Mouse (Mus musculus): ENCODE results near the gene Maats1. TPM values are rescaled to one million over a fixed set of nuclear protein-coding genes. Genes with fewer than 3 reads are reported as not detected.

The Maats1 gene
- polyA plus RNA-seq, 1 experiment from 2014 or later, result not detected

DNA sequence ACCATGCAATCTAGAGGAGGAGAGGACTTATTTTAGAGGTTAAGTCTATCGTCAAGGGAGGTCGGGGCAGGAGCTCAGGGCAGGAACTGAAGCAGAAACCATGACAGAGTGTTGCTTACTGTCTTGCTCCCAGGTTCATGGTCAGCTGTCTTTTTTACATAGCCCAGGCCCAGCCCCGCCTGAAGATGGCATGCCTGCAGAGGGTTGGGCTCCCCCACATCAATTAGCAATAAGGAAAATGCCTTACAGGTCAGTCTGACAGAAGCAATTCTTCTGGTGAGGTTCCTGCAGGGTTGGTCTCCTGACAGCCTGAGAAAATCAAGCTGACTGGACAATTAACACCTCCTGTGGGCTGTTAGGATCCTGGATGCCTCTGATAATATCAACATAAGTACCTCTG is 70.3 kb downstream of the Maats1 start:
- no peak for DNase-seq (ENCODE audit: low spot score)
- Histone ChIP-seq H3K27ac (no peak overlapping the region), H3K4me1 (no peaks in the 10 kb centered on the region), H3K4me3 (no peak overlapping the region), H3K27me3 (ENCODE audit: low read depth, poor library complexity, severe bottlenecking) (no peaks in the 10 kb centered on the region), H3K36me3 (no peaks in the 10 kb centered on the region), H3K9me3 (replicated peaks) (no peaks in the 10 kb centered on the region)
- WGBS, result 66% methylated on average over 3 of the region's 3 CpGs

GRCm38 (mm10) chr16:38255927-38256326 is 86.0 kb downstream of the Maats1 start:
- 92% methylated on average over 9 of the region's 9 CpGs for WGBS
- Histone ChIP-seq H3K4me1 (no peaks in the 10 kb centered on the region), H3K9me3 (replicated peaks) (no peaks in the 10 kb centered on the region), H3K27me3 (ENCODE audit: low read depth, poor library complexity, severe bottlenecking) (no peaks in the 10 kb centered on the region), H3K4me3 (no peak overlapping the region), H3K36me3 (no peaks in the 10 kb centered on the region), H3K27ac (no peak overlapping the region)
- no peak for DNase-seq (ENCODE audit: low spot score)

DNA sequence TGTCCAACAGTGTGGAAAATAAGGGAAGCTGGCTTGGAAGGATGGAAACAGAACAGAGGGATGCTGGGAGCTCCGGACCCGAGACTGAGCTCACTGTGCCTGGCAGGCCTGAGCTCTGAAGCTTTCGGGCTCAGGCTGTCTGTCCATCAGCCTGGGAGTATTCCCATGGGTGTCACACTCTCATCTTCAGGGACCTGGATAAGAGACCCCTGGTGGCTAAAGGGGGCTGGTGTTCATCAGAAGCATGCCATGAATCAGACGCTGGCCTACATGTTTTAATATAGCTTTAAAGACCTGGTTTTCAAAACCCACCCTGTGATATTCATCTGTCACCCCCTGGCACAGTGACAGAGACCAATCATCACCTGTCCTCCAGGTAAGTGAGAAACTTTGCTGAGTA is 86.8 kb downstream of the Maats1 start:
- DNase-seq (ENCODE audit: low spot score), result no peak
- no peak overlapping the region for H3K4me3 ChIP-seq
- H3K4me1 ChIP-seq, result no peaks in the 10 kb centered on the region
- H3K27ac ChIP-seq, result no peak overlapping the region
- no peaks in the 10 kb centered on the region for H3K27me3 ChIP-seq (ENCODE audit: low read depth, poor library complexity, severe bottlenecking)
- no peaks in the 10 kb centered on the region for H3K36me3 ChIP-seq
- WGBS, result 82% methylated on average over 4 of the region's 4 CpGs
- H3K9me3 ChIP-seq (replicated peaks), result no peaks in the 10 kb centered on the region

DNA sequence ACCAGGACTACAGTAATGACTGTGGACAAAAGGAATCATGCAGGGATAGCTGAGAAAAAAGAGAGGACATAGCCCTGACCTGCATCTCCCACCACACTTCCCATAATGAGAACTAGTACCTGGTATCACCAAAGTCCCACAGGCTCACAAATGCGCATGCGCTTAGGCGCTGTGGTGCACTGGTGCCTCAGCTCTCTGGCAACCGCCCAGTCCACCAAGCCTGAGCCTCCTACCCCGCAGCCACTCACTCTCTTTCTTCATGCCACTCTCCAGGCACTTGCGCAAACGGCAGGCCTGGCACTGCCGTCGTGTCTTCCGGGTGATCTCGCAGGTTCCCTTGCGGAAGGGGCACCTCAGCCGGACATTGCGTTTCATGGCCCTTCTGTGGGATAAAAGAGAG is 87.9 kb downstream of the Maats1 start:
- peaks cover 4% of the 10 kb centered on the region for H3K4me1 ChIP-seq
- 80% methylated on average over 14 of the region's 14 CpGs for WGBS
- DNase-seq (ENCODE audit: low spot score), result no peak
- no peak overlapping the region for H3K4me3 ChIP-seq
- no peak overlapping the region for H3K27ac ChIP-seq
- H3K36me3 ChIP-seq, result no peaks in the 10 kb centered on the region
- no peaks in the 10 kb centered on the region for H3K27me3 ChIP-seq (ENCODE audit: low read depth, poor library complexity, severe bottlenecking)
- H3K9me3 ChIP-seq (replicated peaks), result no peaks in the 10 kb centered on the region

DNA sequence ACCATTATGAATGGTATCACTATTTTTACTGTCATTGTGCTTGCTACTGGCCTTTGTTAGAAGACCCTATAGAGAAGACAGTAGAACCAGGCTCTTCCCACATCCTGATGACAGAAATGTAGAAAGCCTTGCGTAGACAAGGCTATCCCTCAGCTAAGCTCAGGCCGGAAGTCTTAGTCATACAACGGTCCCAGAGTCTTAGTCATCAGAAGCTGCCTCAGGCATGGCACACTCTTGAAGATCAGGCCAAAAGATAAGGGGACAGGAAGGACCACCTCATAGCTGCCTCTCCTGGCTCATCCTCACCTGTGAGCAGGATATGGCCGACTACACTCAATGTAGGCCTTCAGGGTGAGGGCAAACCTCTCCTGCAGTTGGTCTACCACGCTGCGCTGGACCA is 91.5 kb downstream of the Maats1 start:
- Histone ChIP-seq H3K9me3 (replicated peaks) (no peaks in the 10 kb centered on the region), H3K36me3 (no peaks in the 10 kb centered on the region), H3K4me3 (no peak overlapping the region), H3K4me1 (peaks cover 15% of the 10 kb centered on the region), H3K27ac (no peak overlapping the region), H3K27me3 (ENCODE audit: low read depth, poor library complexity, severe bottlenecking) (no peaks in the 10 kb centered on the region)
- 92% methylated on average over 6 of the region's 6 CpGs for WGBS
- no peak for DNase-seq (ENCODE audit: low spot score)

DNA sequence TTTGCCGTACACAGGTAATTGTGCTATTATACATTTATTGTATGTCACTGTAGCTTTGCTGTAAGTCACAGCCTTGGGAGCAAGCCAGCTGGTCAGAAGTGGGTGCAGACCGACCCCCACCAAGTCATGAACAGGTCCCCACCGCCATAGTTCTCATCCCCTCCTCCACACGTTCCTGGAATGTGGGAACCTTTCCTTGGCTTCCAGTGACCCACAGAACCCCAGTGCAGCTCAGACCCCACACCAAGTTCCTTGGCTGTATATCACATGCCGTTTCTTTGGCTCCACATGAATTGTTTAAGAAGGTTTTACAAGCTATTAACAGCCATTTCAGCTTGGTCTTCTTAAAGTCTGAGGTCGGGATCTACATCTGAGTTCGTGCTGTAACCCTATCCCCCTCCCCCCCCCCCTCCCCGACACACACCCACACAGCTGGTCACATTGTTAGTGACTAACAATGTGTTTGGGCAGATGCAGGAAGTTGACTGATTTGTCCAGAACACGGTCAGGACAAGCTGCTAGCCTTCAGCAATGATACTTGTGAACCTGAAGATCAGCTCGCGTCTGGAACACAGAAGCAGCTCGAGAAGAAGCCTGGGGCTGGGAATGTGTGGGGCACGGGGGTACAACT is 93.5 kb downstream of the Maats1 start:
- Histone ChIP-seq H3K9me3 (replicated peaks) (no peaks in the 10 kb centered on the region), H3K36me3 (peaks cover 4% of the 10 kb centered on the region; the same call in 1 of the 2 replicates), H3K27ac (peak overlapping the region; percentile 19; the same call in 1 of the 2 replicates), H3K4me1 (peaks cover 17% of the 10 kb centered on the region), H3K4me3 (no peak overlapping the region), H3K27me3 (ENCODE audit: low read depth, poor library complexity, severe bottlenecking) (no peaks in the 10 kb centered on the region)
- WGBS, result 51% methylated on average over 13 of the region's 13 CpGs
- peak; percentile 55 for DNase-seq (ENCODE audit: low spot score)

Other genes with a start within 250 kb of the Maats1 start
- not detected in 2 replicates for gene Nr1i2, start 47.3 kb downstream of the Maats1 start, polyA plus RNA-seq (2016; fragmentation: Nextera tagmentation; extraction: Ambion mirVana)
- gene Cox17, start 4.8 kb upstream of the Maats1 start, polyA plus RNA-seq (2016; fragmentation: Nextera tagmentation; extraction: Ambion mirVana), result 119 and 132 TPM in 2 replicates
- gene Gm21987, start 4.9 kb upstream of the Maats1 start, polyA plus RNA-seq (2016; fragmentation: Nextera tagmentation; extraction: Ambion mirVana), result not detected in 2 replicates
- 1.3 and 3.1 TPM in 2 replicates for gene Popdc2, start 20.1 kb upstream of the Maats1 start, polyA plus RNA-seq (2016; fragmentation: Nextera tagmentation; extraction: Ambion mirVana)
- 0.11 TPM in 1 of 2 replicates, not detected in the other for gene Pla1a, start 91.0 kb upstream of the Maats1 start, polyA plus RNA-seq (2016; fragmentation: Nextera tagmentation; extraction: Ambion mirVana)
- gene Adprh, start 110.6 kb upstream of the Maats1 start, polyA plus RNA-seq (2016; fragmentation: Nextera tagmentation; extraction: Ambion mirVana), result 153 and 159 TPM in 2 replicates
- 0.29 and 0.53 TPM in 2 replicates for gene Cd80, start 113.4 kb upstream of the Maats1 start, polyA plus RNA-seq (2016; fragmentation: Nextera tagmentation; extraction: Ambion mirVana)
- gene Timmdc1, start 180.5 kb upstream of the Maats1 start, polyA plus RNA-seq (2016; fragmentation: Nextera tagmentation; extraction: Ambion mirVana), result 29.2 and 30.1 TPM in 2 replicates
- gene Poglut1, start 208.1 kb upstream of the Maats1 start, polyA plus RNA-seq (2016; fragmentation: Nextera tagmentation; extraction: Ambion mirVana), result 71.2 and 78.7 TPM in 2 replicates
- gene Tmem39a, start 216.6 kb upstream of the Maats1 start, polyA plus RNA-seq (2016; fragmentation: Nextera tagmentation; extraction: Ambion mirVana), result 93.7 and 122 TPM in 2 replicates